ENCODE assay signal across 10 mouse cellular contexts in the genomic region with DNA sequence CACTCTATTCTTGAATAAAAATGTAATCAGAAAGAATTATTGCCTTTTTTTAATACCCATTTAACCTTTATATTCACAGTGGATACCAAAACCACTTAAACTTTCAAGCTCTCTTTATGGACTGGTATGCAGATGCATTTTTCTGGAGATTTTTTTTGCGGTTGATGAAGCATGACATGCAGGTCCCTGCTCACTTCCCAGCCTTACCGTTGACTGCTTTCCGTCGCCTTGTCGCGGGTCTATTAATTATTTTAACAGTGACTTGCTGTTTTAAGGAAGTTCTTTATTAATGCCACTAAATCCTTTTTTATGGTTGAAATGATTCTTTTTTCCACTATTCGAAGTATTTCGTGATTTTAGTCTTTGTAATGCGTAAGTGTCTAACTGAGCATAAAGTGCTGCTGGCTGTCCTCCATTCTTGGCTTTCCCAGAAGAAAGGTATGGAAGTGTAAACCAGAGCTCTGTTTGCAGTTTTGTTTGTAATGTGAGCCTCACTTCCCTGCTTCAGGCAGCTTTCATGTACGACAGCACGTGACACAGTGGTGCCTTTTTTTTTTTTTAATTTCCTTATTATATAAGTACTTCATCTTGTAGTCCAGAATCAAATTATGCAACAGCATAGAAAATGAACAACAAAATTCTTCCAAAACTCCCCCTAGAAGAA.
DNase-seq lines count a peak whose midpoint lies in the region; ATAC-seq lines count a peak whose summit lies in the region.
"Had no signal": no experiment of that assay in that cellular context is flagged by ENCODE, and none has a peak within 500 bp of the region (broad histone marks: within the 10 kb centered on the region; RNA-seq: fewer than 3 reads in every experiment).

No protein-coding gene starts in this region.

- no peaks in the 10 kb centered on the region for H3K9me3 ChIP-seq in forebrain, embryonic 11.5 days (ENCODE audit: control insufficient read depth, low read length)
- H3K9me3 ChIP-seq in forebrain, embryonic 10.5 days, result no peaks in the 10 kb centered on the region
- H3K9me3 ChIP-seq in midbrain, embryonic 11.5 days (ENCODE audit: control insufficient read depth, low read length), result no peaks in the 10 kb centered on the region
- no peaks in the 10 kb centered on the region for H3K9me3 ChIP-seq in midbrain, embryonic 10.5 days (replicated peaks)
- H3K9me3 ChIP-seq in neural tube, embryonic 15.5 days (replicated peaks), result no peaks in the 10 kb centered on the region
- H3K9me3 ChIP-seq: megakaryocyte, embryonic 14.5 days had no signal

- H3K36me3 ChIP-seq in forebrain, embryonic 11.5 days (ENCODE audit: control insufficient read depth, insufficient read depth, low read length), result no peaks in the 10 kb centered on the region
- H3K36me3 ChIP-seq in forebrain, embryonic 10.5 days (replicated peaks), result no peaks in the 10 kb centered on the region
- H3K36me3 ChIP-seq in midbrain, embryonic 11.5 days (ENCODE audit: control insufficient read depth, insufficient read depth, low read length), result no peaks in the 10 kb centered on the region
- no peaks in the 10 kb centered on the region for H3K36me3 ChIP-seq in midbrain, embryonic 10.5 days
- no peaks in the 10 kb centered on the region for H3K36me3 ChIP-seq in neural tube, embryonic 15.5 days

- H3K4me3 ChIP-seq in forebrain, embryonic 11.5 days (ENCODE audit: low read depth, low read length), result no peak overlapping the region
- no peak overlapping the region for H3K4me3 ChIP-seq in forebrain, embryonic 10.5 days
- H3K4me3 ChIP-seq in midbrain, embryonic 11.5 days (ENCODE audit: low read depth, low read length), result no peak overlapping the region
- H3K4me3 ChIP-seq in midbrain, embryonic 10.5 days, result no peak overlapping the region
- no peak overlapping the region for H3K4me3 ChIP-seq in neural tube, embryonic 15.5 days (replicated peaks)
- H3K4me3 ChIP-seq: megakaryocyte, embryonic 14.5 days had no signal

- H3K4me1 ChIP-seq in forebrain, embryonic 11.5 days (replicated peaks; ENCODE audit: control insufficient read depth, insufficient read depth, low read length), result no peaks in the 10 kb centered on the region
- H3K4me1 ChIP-seq in forebrain, embryonic 10.5 days, result peaks cover 7% of the 10 kb centered on the region
- no peaks in the 10 kb centered on the region for H3K4me1 ChIP-seq in midbrain, embryonic 11.5 days (ENCODE audit: control insufficient read depth, insufficient read depth, low read length)
- peaks cover 6% of the 10 kb centered on the region for H3K4me1 ChIP-seq in midbrain, embryonic 10.5 days
- H3K4me1 ChIP-seq in neural tube, embryonic 15.5 days, result peaks cover 11% of the 10 kb centered on the region

- H3K9ac ChIP-seq in forebrain, embryonic 11.5 days (ENCODE audit: low read length), result no peak overlapping the region
- no peak overlapping the region for H3K9ac ChIP-seq in midbrain, embryonic 11.5 days (ENCODE audit: low read length)
- no peak overlapping the region for H3K9ac ChIP-seq in neural tube, embryonic 15.5 days (replicated peaks)

- H3K27me3 ChIP-seq in forebrain, embryonic 11.5 days (ENCODE audit: control insufficient read depth, insufficient read depth, low read length), result no peaks in the 10 kb centered on the region; the same call in none of the 2 replicates
- peaks cover 29% of the 10 kb centered on the region for H3K27me3 ChIP-seq in forebrain, embryonic 10.5 days (ENCODE audit: poor library complexity, severe bottlenecking)
- no peaks in the 10 kb centered on the region for H3K27me3 ChIP-seq in midbrain, embryonic 11.5 days (ENCODE audit: control insufficient read depth, insufficient read depth, low read length)
- H3K27me3 ChIP-seq in midbrain, embryonic 10.5 days (ENCODE audit: low read depth, poor library complexity, severe bottlenecking), result no peaks in the 10 kb centered on the region
- H3K27me3 ChIP-seq in neural tube, embryonic 15.5 days (replicated peaks), result no peaks in the 10 kb centered on the region
- H3K27me3 ChIP-seq: megakaryocyte, embryonic 14.5 days had no signal

- no peak overlapping the region for H3K27ac ChIP-seq in forebrain, embryonic 11.5 days (ENCODE audit: low read depth, low read length)
- H3K27ac ChIP-seq in forebrain, embryonic 10.5 days, result no peak overlapping the region
- no peak overlapping the region for H3K27ac ChIP-seq in midbrain, embryonic 11.5 days (ENCODE audit: low read depth, low read length)
- no peak overlapping the region for H3K27ac ChIP-seq in midbrain, embryonic 10.5 days (replicated peaks)
- no peak overlapping the region for H3K27ac ChIP-seq in neural tube, embryonic 15.5 days (replicated peaks)

- ATAC-seq in forebrain, embryonic 11.5 days (replicated peaks; ENCODE audit: low FRiP score), result no peak
- no peak for ATAC-seq in midbrain, embryonic 11.5 days (ENCODE audit: low FRiP score)
- ATAC-seq in granulocyte monocyte progenitor cell, adult 5-6 weeks (replicated peaks; ENCODE audit: poor library complexity, severe bottlenecking), result peak; percentile 33; the same call in 1 of the 2 replicates
- no peak for ATAC-seq in neural tube, embryonic 15.5 days (ENCODE audit: low FRiP score)

- WGBS in forebrain, embryonic 11.5 days, result 28% methylated on average over 11 of the region's 11 CpGs
- 42% methylated on average over 11 of the region's 11 CpGs for WGBS in forebrain, embryonic 10.5 days
- WGBS in midbrain, embryonic 11.5 days, result 42% methylated on average over 11 of the region's 11 CpGs
- 46% methylated on average over 11 of the region's 11 CpGs for WGBS in midbrain, embryonic 10.5 days
- 30% methylated on average over 11 of the region's 11 CpGs for WGBS in neural tube, embryonic 15.5 days

- no peak for DNase-seq in forebrain, embryonic 11.5 days (ENCODE audit: low spot score)
- DNase-seq in forebrain, embryonic 10.5 days (ENCODE audit: extremely low spot score, low spot score), result no peak
- DNase-seq in midbrain, embryonic 11.5 days (ENCODE audit: low spot score, missing footprints), result peak; percentile 77
- no peak for DNase-seq in midbrain, embryonic 10.5 days (ENCODE audit: low spot score)
- DNase-seq in urinary bladder, postnatal 4 days (ENCODE audit: low spot score in 2 of 2), result no peak
- DNase-seq in ovary, postnatal 10 days (ENCODE audit: low spot score), result no peak
- DNase-seq: heart, postnatal 4 days had no signal

- H3K4me2 ChIP-seq in forebrain, embryonic 11.5 days (ENCODE audit: low read depth, low read length, severe bottlenecking), result 0 out of 2 replicates have a peak overlapping the region, but pooled peaks have one; percentile 8
- no peak overlapping the region for H3K4me2 ChIP-seq in midbrain, embryonic 11.5 days
- peak overlapping the region; percentile 27; the same call in 1 of the 2 replicates for H3K4me2 ChIP-seq in neural tube, embryonic 15.5 days
